In genomic region chr17:85486585-85487480, GRCm38 (mm10) we compare ENCODE assay signal across 9 mouse cellular contexts.
DNase-seq lines count a peak whose midpoint lies in the region; ATAC-seq lines count a peak whose summit lies in the region.
"Had no signal": no experiment of that assay in that cellular context is flagged by ENCODE, and none has a peak within 500 bp of the region (broad histone marks: within the 10 kb centered on the region; RNA-seq: fewer than 3 reads in every experiment).

No protein-coding gene starts in this region.

- peak overlapping the region; percentile 70 for H3K4me2 ChIP-seq in heart, embryonic 12.5 days
- peak overlapping the region; percentile 59 for H3K4me2 ChIP-seq in forebrain, embryonic 12.5 days
- peak overlapping the region; percentile 53 for H3K4me2 ChIP-seq in midbrain, embryonic 12.5 days (replicated peaks)

- H3K27me3 ChIP-seq in heart, embryonic 12.5 days (replicated peaks) = peaks cover 86% of the 10 kb centered on the region
- peaks cover 80% of the 10 kb centered on the region for H3K27me3 ChIP-seq in forebrain, embryonic 12.5 days
- H3K27me3 ChIP-seq in midbrain, embryonic 12.5 days = peaks cover 84% of the 10 kb centered on the region

- no peaks in the 10 kb centered on the region for H3K9me3 ChIP-seq in heart, embryonic 12.5 days (replicated peaks)
- no peaks in the 10 kb centered on the region for H3K9me3 ChIP-seq in forebrain, embryonic 12.5 days
- H3K9me3 ChIP-seq in midbrain, embryonic 12.5 days = no peaks in the 10 kb centered on the region

- no peaks in the 10 kb centered on the region for H3K36me3 ChIP-seq in heart, embryonic 12.5 days
- H3K36me3 ChIP-seq in forebrain, embryonic 12.5 days (replicated peaks) = no peaks in the 10 kb centered on the region
- H3K36me3 ChIP-seq in midbrain, embryonic 12.5 days = no peaks in the 10 kb centered on the region

- ATAC-seq in heart, embryonic 12.5 days (ENCODE audit: insufficient number of reproducible peaks, low FRiP score) = no peak
- ATAC-seq in forebrain, embryonic 12.5 days (ENCODE audit: low FRiP score) = peak; percentile 70
- ATAC-seq in midbrain, embryonic 12.5 days (ENCODE audit: low FRiP score, low read depth) = peak; percentile 87

- DNase-seq in heart, postnatal 4 days = no peak
- DNase-seq in ES-CJ7 (ENCODE audit: low read depth, low spot score) = peak; percentile 80
- no peak for DNase-seq in ovary, postnatal 14 days (ENCODE audit: low spot score)
- DNase-seq in cerebellum, adult 9-10 months = no peak
- DNase-seq in layer of hippocampus, adult 8-10 months (ENCODE audit: low spot score in 2 of 2) = no peak
- DNase-seq: B cell, adult 2 months had no signal

- peak overlapping the region; percentile 39 for H3K4me3 ChIP-seq in heart, embryonic 12.5 days
- peak overlapping the region; percentile 36 for H3K4me3 ChIP-seq in forebrain, embryonic 12.5 days (replicated peaks)
- peak overlapping the region; percentile 28 for H3K4me3 ChIP-seq in midbrain, embryonic 12.5 days

- peaks cover 15% of the 10 kb centered on the region for H3K4me1 ChIP-seq in heart, embryonic 12.5 days (replicated peaks)
- H3K4me1 ChIP-seq in forebrain, embryonic 12.5 days = peaks cover 42% of the 10 kb centered on the region
- peaks cover 35% of the 10 kb centered on the region for H3K4me1 ChIP-seq in midbrain, embryonic 12.5 days

- WGBS in heart, embryonic 12.5 days = 3% methylated on average over 52 of the region's 52 CpGs
- under 1% methylated on average over 52 of the region's 52 CpGs for WGBS in forebrain, embryonic 12.5 days
- under 1% methylated on average over 52 of the region's 52 CpGs for WGBS in midbrain, embryonic 12.5 days

- no peak overlapping the region for H3K27ac ChIP-seq in heart, embryonic 12.5 days (ENCODE audit: poor library complexity, severe bottlenecking)
- peak overlapping the region; percentile 66 for H3K27ac ChIP-seq in forebrain, embryonic 12.5 days
- H3K27ac ChIP-seq in midbrain, embryonic 12.5 days (replicated peaks) = peak overlapping the region; percentile 56; the same call in 1 of the 2 replicates

- 0 out of 2 replicates have a peak overlapping the region, but pooled peaks have one; percentile 28 for H3K9ac ChIP-seq in heart, embryonic 12.5 days
- peak overlapping the region; percentile 51 for H3K9ac ChIP-seq in forebrain, embryonic 12.5 days
- no peak overlapping the region; the same call in 1 of the 2 replicates for H3K9ac ChIP-seq in midbrain, embryonic 12.5 days (replicated peaks)
